8 mouse cellular contexts compared by ENCODE assay signal in the genomic region with DNA sequence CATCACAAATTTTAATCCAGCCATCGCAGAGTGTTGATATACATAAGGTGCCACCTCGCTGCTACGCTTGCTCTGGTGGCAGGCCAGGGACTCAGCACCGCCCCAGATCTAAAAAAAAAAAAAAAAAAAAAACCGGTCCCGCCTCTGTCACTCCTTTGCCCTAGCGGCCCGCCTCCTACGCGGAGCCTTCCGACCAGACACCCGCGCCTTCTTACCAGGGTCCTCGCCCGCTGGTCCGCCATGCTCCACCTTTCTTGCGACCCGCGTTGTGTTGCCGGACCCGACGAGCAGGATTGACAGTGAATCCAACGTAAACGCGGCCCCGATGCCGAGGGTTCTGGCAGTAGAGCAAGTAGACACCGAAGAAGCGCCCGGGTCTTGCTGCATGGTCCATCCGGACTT. TPM values are rescaled to one million over a fixed set of nuclear protein-coding genes. Genes with fewer than 3 reads are reported as not detected.
DNase-seq lines count a peak whose midpoint lies in the region; ATAC-seq and TF ChIP-seq lines count a peak whose summit lies in the region.

A gene (plus strand): TSS at position 192 of the 402 bp plus-strand sequence.

- peak; percentile 78 for DNase-seq in embryo, embryonic 10 days (ENCODE audit: low spot score)
- no peak for DNase-seq in embryo, embryonic 9.5 days (ENCODE audit: extremely low spot score)
- peak; percentile 69 for DNase-seq in adrenal gland, postnatal 25 days
- DNase-seq in forebrain, postnatal 0 days: no peak
- DNase-seq in hindbrain, embryonic 11.5 days (ENCODE audit: low spot score): no peak
- peak; percentile 58 to 61 for DNase-seq in left cerebral cortex, adult 2 months (ENCODE audit: extremely low spot score in 1 of 2, low spot score in 2 of 2)
- DNase-seq in lung, postnatal 4 days: peak; percentile 79 to 87
- peak; percentile 72 to 76 for DNase-seq in spleen, adult 2 months (ENCODE audit: low read depth in 1 of 2, low spot score in 2 of 2)

- peak; percentile 70; the same call in 1 of the 2 replicates for TF ChIP-seq POLR2A in spleen, adult 2 months (IDR thresholded peaks at IDR 0.05; ENCODE audit: low read depth, low read length)

- no peaks in the 10 kb centered on the region for H3K27me3 ChIP-seq in forebrain, postnatal 0 days (ENCODE audit: insufficient read depth, low read length)
- H3K27me3 ChIP-seq in hindbrain, embryonic 11.5 days (ENCODE audit: control insufficient read depth, insufficient read depth, low read length): no peaks in the 10 kb centered on the region
- no peaks in the 10 kb centered on the region for H3K27me3 ChIP-seq in spleen, adult 2 months (ENCODE audit: control insufficient read depth, insufficient read depth, low read length)

- H3K27ac ChIP-seq in forebrain, postnatal 0 days (ENCODE audit: low read depth, low read length): peak within 1 kb of the TSS; percentile 87
- H3K27ac ChIP-seq in hindbrain, embryonic 11.5 days (ENCODE audit: low read depth, low read length): peak within 1 kb of the TSS; percentile 92
- H3K27ac ChIP-seq in left cerebral cortex, adult 2 months: peak within 1 kb of the TSS; percentile 89
- peak within 1 kb of the TSS; percentile 97 for H3K27ac ChIP-seq in spleen, adult 2 months (ENCODE audit: insufficient read depth, low read length)

- TF ChIP-seq CTCF in forebrain, postnatal 0 days (IDR thresholded peaks at IDR 0.05; ENCODE audit: low read depth): no peak
- no peak for TF ChIP-seq CTCF in left cerebral cortex, adult 2 months (IDR thresholded peaks at IDR 0.05)
- TF ChIP-seq CTCF in spleen, adult 2 months (IDR thresholded peaks at IDR 0.05; ENCODE audit: extremely low read depth, insufficient read depth, insufficient read length, insufficient replicate concordance): 0 out of 2 replicates have a peak, but pooled peaks have one; percentile 4

- ATAC-seq in forebrain, postnatal 0 days: peak; percentile 38
- peak; percentile 55 for ATAC-seq in hindbrain, embryonic 11.5 days (ENCODE audit: low FRiP score)

- peak within 1 kb of the TSS; percentile 66 for H3K4me3 ChIP-seq in forebrain, postnatal 0 days (ENCODE audit: low read depth, low read length)
- peak within 1 kb of the TSS; percentile 83 for H3K4me3 ChIP-seq in hindbrain, embryonic 11.5 days (ENCODE audit: low read depth, low read length)
- peak within 1 kb of the TSS; percentile 74 for H3K4me3 ChIP-seq in left cerebral cortex, adult 2 months
- H3K4me3 ChIP-seq in spleen, adult 2 months (ENCODE audit: extremely low read depth, insufficient read depth, insufficient read length): peak within 1 kb of the TSS; percentile 93

- intact Hi-C loops in left cerebral cortex, adult 2 months (cut with DNase I): loop anchor here (2.0 kb wide), 2 partner anchors 46 to 112 kb away; a partner anchor contains a TSS

- H3K4me2 ChIP-seq in forebrain, postnatal 0 days (ENCODE audit: low read depth): peak within 1 kb of the TSS; percentile 88
- peak within 1 kb of the TSS; percentile 87 for H3K4me2 ChIP-seq in hindbrain, embryonic 11.5 days (replicated peaks; ENCODE audit: low read depth, low read length)

- peaks cover 16% of the 10 kb centered on the region for H3K4me1 ChIP-seq in forebrain, postnatal 0 days (ENCODE audit: insufficient read depth)
- H3K4me1 ChIP-seq in hindbrain, embryonic 11.5 days (replicated peaks; ENCODE audit: control insufficient read depth, insufficient read depth, low read length): peaks cover 9% of the 10 kb centered on the region
- peaks cover 9% of the 10 kb centered on the region for H3K4me1 ChIP-seq in spleen, adult 2 months (ENCODE audit: control insufficient read depth, insufficient read depth, insufficient read length)

- peak within 1 kb of the TSS; percentile 79 for H3K9ac ChIP-seq in forebrain, postnatal 0 days
- H3K9ac ChIP-seq in hindbrain, embryonic 11.5 days (ENCODE audit: low read depth, low read length): peak within 1 kb of the TSS; percentile 86

- no peaks in the 10 kb centered on the region for H3K9me3 ChIP-seq in forebrain, postnatal 0 days (ENCODE audit: low read length)
- no peaks in the 10 kb centered on the region for H3K9me3 ChIP-seq in hindbrain, embryonic 11.5 days (ENCODE audit: control insufficient read depth, low read length)

- WGBS in forebrain, postnatal 0 days: 0% methylated on average over 31 of the region's 31 CpGs
- WGBS in hindbrain, embryonic 11.5 days: under 1% methylated on average over 31 of the region's 31 CpGs
- under 1% methylated on average over 31 of the region's 31 CpGs for WGBS in spleen, adult 2 months

- peaks cover 39% of the 10 kb centered on the region for H3K36me3 ChIP-seq in forebrain, postnatal 0 days (ENCODE audit: insufficient read depth)
- peaks cover 5% of the 10 kb centered on the region; the same call in 1 of the 2 replicates for H3K36me3 ChIP-seq in hindbrain, embryonic 11.5 days (ENCODE audit: control insufficient read depth, insufficient read depth, low read length)
- peaks cover 21% of the 10 kb centered on the region for H3K36me3 ChIP-seq in spleen, adult 2 months (ENCODE audit: control insufficient read depth, insufficient read depth, low read length)

RNA-seq across cellular contexts. Expression of the gene that starts here (rescaled TPM):
- total RNA-seq in adrenal gland, postnatal 25 days (2021): 83.3 and 85.8 TPM in 2 replicates
- 66.9 and 115 TPM in 2 replicates for total RNA-seq in forebrain, postnatal 0 days (2014; rRNA removed)
- polyA plus RNA-seq in forebrain, postnatal 0 days (2015; fragmentation: Nextera tagmentation; extraction: Ambion mirVana): 139 and 205 TPM in 2 replicates
- 164 and 176 TPM in 2 replicates for polyA plus RNA-seq in hindbrain, embryonic 11.5 days (2014; fragmentation: Nextera tagmentation; extraction: Ambion mirVana)
- total RNA-seq in left cerebral cortex, adult 2 months (2021): 100 to 1,000 TPM; 100 to 106 TPM
- 37.4 and 51.8 TPM in 2 replicates for polyA plus RNA-seq in spleen, adult 2 months (2012; rRNA removed)

Comparison
In these comparisons a context has a peak if more than half of its experiments do, and no peak if none do; other contexts are left out.
1. DNase-seq: peak in embryo, embryonic 10 days (single experiment), adrenal gland, postnatal 25 days (single experiment), left cerebral cortex, adult 2 months (2 of 2), lung, postnatal 4 days (2 of 2) and spleen, adult 2 months (2 of 2); none in embryo, embryonic 9.5 days (single experiment), forebrain, postnatal 0 days (single experiment) and hindbrain, embryonic 11.5 days (single experiment).
2. Peak in every context shown above with its lines, with median percentiles within 50 percentile points of each other: H3K27ac ChIP-seq and H3K4me3 ChIP-seq.